Mouse (Mus musculus) Patski (cell line): Measurements from ENCODE around the gene Chmp4b. TPM values are rescaled to one million over a fixed set of nuclear protein-coding genes. Genes with fewer than 3 reads are reported as not detected.
A peak's percentile ranks its signal among the peaks of the same experiment; 100 is the strongest.

ENCODE experiments used
- ATAC-seq: fragments of 100-300 bp; one replicate; pipeline ENCODE4 v1.8.0; 2021
- CTCF ChIA-PET: fragments of 350-600 bp; sonication (Branson Sonifier 250); formaldehyde crosslinking; loops from one replicate; lab custom pipeline; 2022; ENCODE audit warnings: inconsistent platforms; lab: Charles Lee
- POLR2A ChIA-PET: fragments of 350-600 bp; sonication (Branson Sonifier 250); formaldehyde crosslinking; loops from one replicate; lab custom pipeline; 2022; ENCODE audit warnings: antibody characterized with exemption, inconsistent platforms; lab: Charles Lee
- DNase-seq: peaks from one replicate; pipeline ENCODE4 v3.0.0-alpha.2; 2011; ENCODE audit warnings: low read depth, low spot score
- H3K27me3 ChIP-seq: fragments of 371-371 bp; one replicate; pipeline ENCODE4 v1.5.1; 2021
- CTCF ChIP-seq: fragments of 100-300 bp; IDR thresholded peaks from one replicate; pipeline ENCODE4 v1.5.1; 2021
- in situ Hi-C: fragments of 300-500 bp; cut with MboI; formaldehyde crosslinking; loops from 3 replicates; pipeline ENCODE4 v1.11.1; 2018; ENCODE audit warnings: low pct_unique_long_range_greater_than_20kb, mixed read lengths
- polyA plus RNA-seq: library from polyadenylated mRNA; unstranded; gene quantifications from one replicate; pipeline ENCODE4 v1.2.3, GENCODE M21; 2021

The Chmp4b gene
- polyA plus RNA-seq, 1 experiment from 2014 or later = 239 TPM

- in situ Hi-C loops = no loop called here
- H3K27me3 ChIP-seq = no peaks in the 10 kb centered on the region
- DNase-seq (no peak), ATAC-seq (no peak)
- POLR2A ChIA-PET = interaction anchor here (0.6 kb wide), 1 partner anchor 202 kb away, joined by 3 read pairs; no protein-coding TSS in a partner anchor
- CTCF ChIA-PET = interaction anchor here (1.2 kb wide), 1 partner anchor 9 kb away, joined by 4 read pairs; no protein-coding TSS in a partner anchor
- TF ChIP-seq CTCF = no peak
Observed at GRCm38 (mm10) chr2:154659531-154660074, 8.1 kb downstream of the Chmp4b start.

GRCm38 (mm10) chr2:154668680-154669079 is 17.2 kb downstream of the Chmp4b start:
- ATAC-seq = no peak
- ChIA-PET CTCF (interaction anchor here (1.1 kb wide), 1 partner anchor 10 kb away, joined by 4 read pairs; no protein-coding TSS in a partner anchor), POLR2A (no interaction called here)
- in situ Hi-C loops = no loop called here
- TF ChIP-seq CTCF = no peak
- DNase-seq = no peak
- H3K27me3 ChIP-seq = no peaks in the 10 kb centered on the region

- ATAC-seq (no peak), DNase-seq (no peak)
- H3K27me3 ChIP-seq = no peaks in the 10 kb centered on the region
- no peak for TF ChIP-seq CTCF
- in situ Hi-C loops = no loop called here
- ChIA-PET CTCF (no interaction called here), POLR2A (no interaction called here)
Observed at GRCm38 (mm10) chr2:154670106-154670505, 18.6 kb downstream of the Chmp4b start.

- DNase-seq (peak; percentile 61), ATAC-seq (peak; percentile 87)
- in situ Hi-C loops = no loop called here
- H3K27me3 ChIP-seq = no peaks in the 10 kb centered on the region
- ChIA-PET POLR2A (no interaction called here), CTCF (no interaction called here)
- no peak for TF ChIP-seq CTCF
Observed at GRCm38 (mm10) chr2:154670741-154671140, 19.2 kb downstream of the Chmp4b start.

GRCm38 (mm10) chr2:154674008-154674407 is 22.5 kb downstream of the Chmp4b start:
- CTCF ChIA-PET = interaction anchor here (1.0 kb wide), 1 partner anchor 13 kb away, joined by 3 read pairs; no protein-coding TSS in a partner anchor
- TF ChIP-seq CTCF = no peak
- in situ Hi-C loops = no loop called here
- no peak for ATAC-seq
- DNase-seq = peak; percentile 19
- POLR2A ChIA-PET = no interaction called here
- H3K27me3 ChIP-seq = no peaks in the 10 kb centered on the region

GRCm38 (mm10) chr2:154676653-154677609 is 25.4 kb downstream of the Chmp4b start:
- TF ChIP-seq CTCF = no peak
- no peak for DNase-seq
- in situ Hi-C loops = no loop called here
- H3K27me3 ChIP-seq = no peaks in the 10 kb centered on the region
- CTCF ChIA-PET = no interaction called here
- ATAC-seq = no peak
- POLR2A ChIA-PET = interaction anchor here (0.7 kb wide), 1 partner anchor 20 kb away, joined by 7 read pairs; no protein-coding TSS in a partner anchor

GRCm38 (mm10) chr2:154677651-154678139 is 26.2 kb downstream of the Chmp4b start:
- POLR2A ChIA-PET = interaction anchor here (1.0 kb wide), 1 partner anchor 20 kb away, joined by 3 read pairs; no protein-coding TSS in a partner anchor
- in situ Hi-C loops = no loop called here
- no peaks in the 10 kb centered on the region for H3K27me3 ChIP-seq
- CTCF ChIA-PET = no interaction called here
- DNase-seq (no peak), ATAC-seq (no peak)
- no peak for TF ChIP-seq CTCF

GRCm38 (mm10) chr2:154678995-154679394 is 27.5 kb downstream of the Chmp4b start:
- in situ Hi-C loops = no loop called here
- CTCF ChIA-PET = no interaction called here
- TF ChIP-seq CTCF = no peak
- no peak for ATAC-seq
- DNase-seq = no peak
- no peaks in the 10 kb centered on the region for H3K27me3 ChIP-seq
- POLR2A ChIA-PET = interaction anchor here (1.0 kb wide), 1 partner anchor 21 kb away, joined by 3 read pairs; no protein-coding TSS in a partner anchor

GRCm38 (mm10) chr2:154680337-154680736 is 28.8 kb downstream of the Chmp4b start:
- TF ChIP-seq CTCF = no peak
- ChIA-PET CTCF (interaction anchor here (1.2 kb wide), 1 partner anchor 17 kb away, joined by 3 read pairs; no protein-coding TSS in a partner anchor), POLR2A (no interaction called here)
- in situ Hi-C loops = no loop called here
- no peak for DNase-seq
- H3K27me3 ChIP-seq = no peaks in the 10 kb centered on the region
- no peak for ATAC-seq

GRCm38 (mm10) chr2:154680941-154681340 is 29.4 kb downstream of the Chmp4b start:
- DNase-seq = no peak
- ChIA-PET POLR2A (no interaction called here), CTCF (interaction anchor here (0.6 to 1.2 kb wide), 2 partner anchors 18 to 1021 kb away, joined by 3 read pairs; no protein-coding TSS in a partner anchor)
- in situ Hi-C loops = no loop called here
- ATAC-seq = no peak
- no peaks in the 10 kb centered on the region for H3K27me3 ChIP-seq
- TF ChIP-seq CTCF = no peak
